Mouse (Mus musculus): ENCODE data around the gene Chic1.

Gene Chic1

DNA sequence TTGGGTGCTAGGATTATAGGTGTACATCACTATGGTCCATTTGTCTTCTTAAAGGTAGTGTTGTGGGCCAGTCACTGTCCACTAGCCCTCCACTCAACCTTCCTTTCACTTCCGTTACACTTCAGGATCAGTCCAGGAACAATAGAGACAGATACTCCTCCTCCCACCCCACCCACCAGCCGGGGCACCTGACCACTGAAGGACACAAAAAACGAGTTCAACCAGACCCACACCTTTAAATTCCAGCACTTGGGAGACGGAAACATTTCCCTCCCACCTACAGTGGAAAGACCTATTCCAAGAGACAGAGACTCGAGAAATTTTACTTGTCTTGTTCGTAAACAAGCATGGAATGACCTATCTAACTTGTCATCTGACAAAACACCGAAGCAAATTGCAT, 76.0 kb downstream of the Chic1 start:
- no peak for DNase-seq (ENCODE audit: low spot score)

GRCm38 (mm10) chrX:103438023-103438422, 81.7 kb downstream of the Chic1 start:
- no peak for DNase-seq (ENCODE audit: low spot score)

DNA sequence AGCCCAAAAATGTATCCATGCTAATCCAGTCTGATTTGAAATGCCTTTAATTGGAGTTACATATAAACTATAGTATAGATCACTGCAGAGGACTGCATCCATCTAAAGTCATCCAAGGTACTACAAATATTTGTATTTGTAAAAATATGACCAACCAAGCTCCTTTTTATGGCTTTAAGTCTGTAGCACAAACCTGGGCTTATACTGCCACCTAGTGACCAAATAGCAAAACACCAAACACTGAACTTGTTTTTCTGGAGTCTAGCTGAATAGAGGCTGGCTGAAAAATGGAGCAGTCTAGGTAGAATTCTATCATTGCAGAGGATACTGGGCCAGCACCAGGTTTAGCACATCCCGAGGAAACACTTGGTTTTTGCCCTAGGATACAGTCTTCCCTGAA, 84.5 kb downstream of the Chic1 start:
- DNase-seq (ENCODE audit: low spot score) = peak; percentile 84

DNA sequence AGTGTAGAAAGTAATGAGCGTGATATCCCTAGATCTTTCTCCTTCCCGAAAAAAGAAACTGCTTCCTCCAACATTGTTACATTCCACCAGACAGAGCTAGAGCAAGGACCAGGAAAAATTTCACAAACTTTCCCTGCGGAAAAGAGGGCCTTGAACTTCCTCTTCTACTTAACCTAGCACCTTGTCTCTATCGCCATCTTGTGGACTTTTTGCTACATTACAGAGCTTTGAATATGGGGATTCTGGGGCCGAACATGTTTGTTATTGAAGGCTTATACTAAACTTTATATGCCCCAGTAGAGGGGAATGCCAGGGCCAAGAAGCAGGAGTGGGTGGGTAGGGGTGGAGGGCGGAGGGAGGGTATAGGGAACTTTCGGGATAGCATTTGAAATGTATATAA, 87.5 kb downstream of the Chic1 start:
- peak; percentile 76 for DNase-seq (ENCODE audit: low spot score)
